Mouse (Mus musculus): Measurements from ENCODE around the gene Ppm1n.

Gene Ppm1n

DNA sequence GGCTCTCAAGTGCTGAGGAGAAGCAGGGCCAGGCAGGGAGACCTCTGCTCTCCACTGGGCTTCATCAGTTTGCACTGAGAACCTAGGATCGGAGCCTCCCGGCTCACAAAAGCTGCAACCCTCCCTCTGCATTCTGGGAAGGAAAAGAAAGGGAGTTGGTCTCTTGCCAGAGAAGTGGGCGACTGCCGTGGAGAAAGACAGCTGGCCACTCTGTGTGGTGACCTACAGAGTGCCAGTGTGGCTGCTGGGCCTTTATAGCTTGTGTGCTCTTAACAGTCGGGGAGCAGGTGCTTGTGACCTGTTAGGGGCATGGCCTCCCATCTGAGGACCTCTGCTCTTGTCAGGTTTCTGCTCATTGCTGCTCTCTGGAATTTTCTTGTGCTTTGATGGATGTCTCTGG is 36.0 kb downstream of the Ppm1n start:
- DNase-seq = no peak

DNA sequence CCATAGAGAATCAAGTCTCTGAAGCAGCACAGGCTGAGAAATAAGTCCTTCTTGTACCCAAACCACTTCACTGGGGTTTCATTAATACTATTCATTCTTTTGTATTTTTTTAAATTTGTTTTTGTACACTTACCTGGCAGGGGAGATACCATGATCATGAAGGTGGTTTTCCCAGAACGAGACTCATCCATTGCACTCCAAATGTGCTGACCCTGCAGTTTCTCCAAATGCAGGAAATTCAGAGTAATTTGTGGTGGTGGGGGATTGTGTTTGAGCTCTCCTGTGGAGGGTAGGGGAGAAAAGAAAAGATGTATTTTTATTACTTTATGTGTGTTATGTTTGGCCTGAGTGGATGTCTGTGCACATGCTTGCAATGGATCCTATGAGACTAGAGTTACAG is 37.9 kb downstream of the Ppm1n start:
- no peak for DNase-seq

DNA sequence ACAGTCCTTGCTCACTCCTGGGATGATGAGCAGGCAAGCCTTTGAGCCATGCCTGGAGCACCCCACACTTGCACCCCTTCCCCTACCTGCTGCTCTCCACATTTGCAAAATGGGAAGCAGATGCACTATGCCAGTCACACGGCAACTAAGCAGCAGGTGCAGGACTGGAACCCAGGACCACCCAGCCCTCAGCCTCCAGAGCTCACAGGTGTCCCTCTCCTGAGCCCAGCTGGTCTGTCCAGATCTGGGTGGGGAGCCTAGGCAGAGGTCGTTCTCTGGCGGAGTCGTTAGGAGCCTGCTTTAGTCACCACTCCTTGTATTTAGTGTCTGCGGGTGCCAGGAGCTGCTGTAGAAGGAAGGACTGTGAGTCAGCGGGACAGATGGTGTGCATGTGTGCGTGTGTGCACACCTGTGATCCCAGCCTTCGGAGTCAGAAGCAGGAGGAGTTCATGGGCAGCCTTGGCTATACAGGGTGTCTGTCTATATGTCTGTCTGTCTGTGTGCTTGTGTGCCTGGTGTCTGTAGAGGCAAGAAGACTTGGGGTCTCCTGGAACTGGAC is 38.9 kb downstream of the Ppm1n start:
- DNase-seq = no peak

GRCm38 (mm10) chr7:19239986-19240385 is 39.9 kb downstream of the Ppm1n start:
- DNase-seq = no peak

GRCm38 (mm10) chr7:19239423-19239822 is 40.4 kb downstream of the Ppm1n start:
- DNase-seq = peak; percentile 88

GRCm38 (mm10) chr7:19238344-19238743 is 41.5 kb downstream of the Ppm1n start:
- DNase-seq = no peak

DNA sequence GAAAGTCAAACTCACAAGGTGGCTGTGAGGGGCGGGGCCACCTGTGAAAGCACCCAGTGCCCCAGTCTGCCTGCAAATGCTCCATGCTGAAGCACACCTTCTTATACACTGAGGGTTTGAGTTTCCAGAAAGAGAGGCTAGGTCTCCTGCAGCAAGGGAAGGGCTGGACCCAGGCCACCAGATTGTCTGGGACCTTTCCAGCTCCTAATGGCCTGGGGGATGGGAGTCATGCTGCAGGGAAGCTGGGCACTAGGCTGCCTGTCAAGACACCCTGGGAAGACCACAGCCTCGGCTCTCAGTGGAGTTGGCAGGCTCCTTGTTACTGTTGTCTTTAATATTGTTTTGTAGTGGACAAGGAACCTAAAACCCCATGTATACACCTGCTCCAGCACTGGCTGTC is 43.5 kb downstream of the Ppm1n start:
- no peak for DNase-seq

DNA sequence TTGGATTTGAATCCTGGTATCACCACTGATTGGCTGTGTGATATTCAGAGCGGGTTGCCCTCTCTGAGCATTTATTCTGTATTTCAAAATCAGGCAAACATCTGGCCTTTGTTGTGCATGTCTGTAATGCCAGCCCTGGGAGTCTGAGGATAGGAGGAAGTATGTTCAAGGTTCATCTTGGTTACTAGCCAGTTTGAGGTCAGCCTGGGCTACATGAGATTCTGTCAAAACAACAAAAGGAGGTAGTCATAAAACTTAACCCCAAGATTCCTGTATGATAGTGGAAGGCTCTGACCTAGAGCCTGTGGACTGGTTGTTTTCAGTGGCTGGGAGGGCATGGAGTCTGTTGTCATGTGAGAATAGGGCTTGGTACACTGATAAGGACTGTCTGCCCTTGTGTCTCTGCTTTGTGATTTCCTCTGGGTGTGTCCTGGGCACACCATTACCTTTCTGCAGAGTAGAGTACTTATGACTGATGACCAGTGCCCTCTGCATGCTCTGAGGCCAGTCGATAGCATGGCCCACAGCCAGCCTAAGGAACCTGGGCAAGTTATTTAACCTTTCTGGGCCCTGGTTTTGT is 44.7 kb downstream of the Ppm1n start:
- no peak for DNase-seq

DNA sequence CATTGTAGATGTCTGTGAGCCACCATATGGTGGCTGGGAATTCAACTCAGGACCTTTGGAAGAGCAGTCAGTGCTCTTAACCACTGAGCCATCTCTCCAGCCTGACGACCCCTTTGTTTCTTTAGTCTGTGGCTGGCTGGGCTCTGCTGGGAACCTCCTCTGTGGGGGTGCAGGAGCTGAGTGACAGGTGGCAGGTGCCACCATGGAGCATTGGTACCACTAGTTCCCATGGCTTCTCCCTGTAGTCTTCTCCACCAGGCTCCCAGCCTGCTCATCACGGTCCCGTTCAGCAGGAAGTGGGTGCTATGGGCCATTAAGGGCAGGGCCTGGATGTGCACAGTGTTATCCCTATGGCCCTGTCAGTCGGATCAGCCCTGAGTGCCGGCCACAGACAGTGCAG is 45.2 kb downstream of the Ppm1n start:
- no peak for DNase-seq

- DNase-seq = no peak
Measured at GRCm38 (mm10) chr7:19231849-19232248, 48.0 kb downstream of the Ppm1n start.

DNA sequence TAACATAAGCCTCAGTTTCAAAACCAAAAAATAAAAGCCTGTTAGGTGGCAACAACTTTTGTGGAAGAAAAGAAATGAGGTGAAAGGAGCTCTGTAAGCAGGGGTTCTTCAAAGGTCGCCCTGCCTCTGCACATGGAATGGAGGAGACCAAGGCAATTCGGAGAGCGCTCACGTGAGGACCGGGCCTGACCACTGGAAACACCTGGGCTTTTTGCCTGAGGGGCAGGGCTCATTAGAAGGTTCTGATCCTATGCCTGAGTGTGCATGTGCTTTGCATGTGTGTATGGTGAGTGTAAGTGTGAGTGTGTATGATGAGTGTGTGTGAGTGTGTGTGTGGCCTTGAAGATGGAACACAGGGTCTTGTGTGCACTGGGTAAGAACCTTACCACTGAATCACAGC is 49.0 kb downstream of the Ppm1n start:
- DNase-seq = no peak

- DNase-seq = no peak
Measured at GRCm38 (mm10) chr7:19230041-19230580, 49.8 kb downstream of the Ppm1n start.

- DNase-seq = no peak
Measured at GRCm38 (mm10) chr7:19229404-19229803, 50.5 kb downstream of the Ppm1n start.

GRCm38 (mm10) chr7:19228793-19229148 is 51.1 kb downstream of the Ppm1n start:
- DNase-seq = no peak

- DNase-seq = peak; percentile 100
Measured at GRCm38 (mm10) chr7:19227883-19228792, 51.7 kb downstream of the Ppm1n start, which contains the start of gene Opa3. Opa3 (plus strand) TSS chr7:19228334.

DNA sequence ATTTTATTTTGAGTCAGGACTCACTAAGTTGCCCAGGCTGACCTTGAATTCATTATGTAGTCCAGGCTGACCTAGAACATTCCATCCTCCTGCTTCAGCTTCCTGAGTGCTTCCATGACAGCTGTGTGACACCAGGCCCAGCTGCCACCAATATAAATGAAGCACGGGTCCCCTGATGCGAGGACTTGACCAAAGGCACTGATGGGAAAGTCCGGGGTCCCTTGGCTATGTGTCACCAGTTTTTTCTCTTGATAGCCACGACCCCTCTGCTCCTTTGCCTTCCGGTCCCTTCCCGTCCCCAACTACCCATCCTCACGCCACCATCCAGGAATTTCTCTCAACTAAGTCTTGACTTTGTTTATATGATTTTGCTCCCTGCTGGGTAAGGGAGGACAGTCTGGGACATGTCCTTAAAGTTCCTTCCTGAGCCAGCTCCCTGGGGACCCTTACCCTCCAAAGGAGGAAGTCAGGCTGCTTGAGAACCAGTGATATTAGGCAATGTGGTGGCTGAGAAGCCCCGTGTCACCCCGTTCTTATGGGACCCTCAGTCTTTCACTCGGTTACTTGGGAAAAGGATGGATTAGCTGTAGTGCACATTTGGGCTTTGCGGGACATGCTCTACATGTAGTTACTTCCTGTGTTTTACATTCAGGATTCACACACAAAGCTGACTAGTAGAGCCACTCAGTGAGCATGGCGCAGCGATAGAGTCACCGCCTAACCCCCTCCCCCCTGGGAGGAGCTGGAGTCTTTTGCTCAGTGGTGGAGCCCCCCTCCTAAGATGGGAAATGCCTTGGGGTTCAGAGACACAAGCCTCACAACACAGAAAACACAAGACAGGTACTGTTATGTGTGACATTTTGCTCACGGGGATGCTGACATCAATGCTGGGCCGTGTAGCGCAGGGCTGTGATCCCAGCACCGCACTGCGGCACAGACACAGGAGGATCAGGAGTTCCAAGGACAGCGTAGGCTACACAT is 52.8 kb downstream of the Ppm1n start:
- peak; percentile 62 for DNase-seq
